Comparison of ENCODE assay signal across 18 mouse cellular contexts in the genomic region with DNA sequence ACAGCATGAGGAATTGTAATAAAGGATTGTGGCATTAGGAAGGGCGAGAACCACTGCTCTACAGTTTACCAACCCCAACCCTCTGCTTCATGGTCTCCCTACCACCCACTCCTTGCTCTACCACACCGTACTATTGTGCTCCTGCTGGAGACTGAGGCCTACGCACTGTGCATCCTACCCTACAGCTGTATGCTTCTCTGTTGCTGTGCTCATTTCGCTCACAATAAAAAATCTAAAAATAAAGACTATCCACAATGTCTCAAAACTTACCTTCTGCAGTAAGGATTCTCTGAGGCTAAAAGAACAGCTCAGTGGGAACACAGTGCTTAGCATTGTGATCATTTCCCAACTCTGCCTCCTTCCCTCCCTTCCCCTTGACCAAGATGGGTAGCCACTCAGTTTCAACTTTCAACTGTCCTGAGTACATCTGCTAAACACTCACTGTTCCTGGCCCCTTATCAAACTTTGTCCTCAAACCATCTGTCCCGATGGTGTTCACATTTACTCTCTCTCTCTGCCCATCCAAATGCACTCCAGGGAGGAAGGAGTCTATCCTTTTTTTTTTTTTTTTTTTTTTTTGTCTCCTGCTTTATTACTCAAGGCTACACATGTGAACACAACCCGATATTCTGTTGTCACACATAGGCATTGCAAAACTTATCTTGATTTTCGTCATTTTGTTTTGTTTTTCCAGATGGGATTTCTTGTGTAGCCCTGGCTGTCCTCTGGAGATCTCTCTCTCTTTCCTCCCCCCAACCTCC. TPM values are rescaled to one million over a fixed set of nuclear protein-coding genes. Genes with fewer than 3 reads are reported as not detected.
DNase-seq lines count a peak whose midpoint lies in the region; ATAC-seq lines count a peak whose summit lies in the region.
"Had no signal": no experiment of that assay in that cellular context is flagged by ENCODE, and none has a peak within 500 bp of the region (broad histone marks: within the 10 kb centered on the region; RNA-seq: fewer than 3 reads in every experiment).

No protein-coding gene starts in this region.

- 0 out of 2 replicates have a peak, but pooled peaks cover 5% of the 10 kb centered on the region for H3K36me3 ChIP-seq in liver, embryonic 12.5 days
- H3K36me3 ChIP-seq: heart, embryonic 10.5 days; midbrain, embryonic 12.5 days; neural tube, embryonic 13.5 days had no signal

- H3K4me2 ChIP-seq in liver, embryonic 12.5 days, result peak overlapping the region; percentile 26
- H3K4me2 ChIP-seq: forebrain, embryonic 13.5 days; midbrain, embryonic 12.5 days; neural tube, embryonic 13.5 days had no signal

- peaks cover 71% of the 10 kb centered on the region for H3K4me1 ChIP-seq in liver, embryonic 12.5 days

- WGBS in liver, embryonic 12.5 days (ENCODE audit: insufficient replicate concordance), result 64% methylated on average over 7 of the region's 7 CpGs

- no peak for DNase-seq in frontal cortex, postnatal 14 days (ENCODE audit: low spot score in 2 of 2)
- peak; percentile 43 for DNase-seq in right cerebral cortex, adult 18-20 months
- DNase-seq in right cerebral cortex, postnatal 14 days, result no peak
- peak; percentile 15 for DNase-seq in skeletal muscle tissue, adult 2 months (ENCODE audit: low read depth, low spot score)
- DNase-seq in cerebellum, postnatal 36 days, result no peak
- DNase-seq in urinary bladder, postnatal 10 days (ENCODE audit: low spot score), result no peak
- DNase-seq: adrenal gland, adult 2 months; cerebellum, adult 9-10 months; kidney, adult 18-20 months; thymus, postnatal 25 days had no signal

- H3K27ac ChIP-seq in liver, embryonic 12.5 days, result peak overlapping the region; percentile 88
- H3K27ac ChIP-seq: forebrain, embryonic 13.5 days; heart, embryonic 10.5 days; kidney, postnatal 0 days; midbrain, embryonic 12.5 days; neural tube, embryonic 13.5 days had no signal

- no peak overlapping the region for H3K4me3 ChIP-seq in liver, embryonic 12.5 days
- H3K4me3 ChIP-seq: erythroblast, embryonic 14.5 days; forebrain, embryonic 13.5 days; heart, embryonic 10.5 days; midbrain, embryonic 12.5 days; neural tube, embryonic 13.5 days had no signal

- ATAC-seq in frontal cortex, adult (ENCODE audit: low TSS enrichment), result peak; percentile 72
- ATAC-seq in liver, embryonic 12.5 days, result no peak
- ATAC-seq: forebrain, embryonic 13.5 days had no signal

- no peaks in the 10 kb centered on the region for H3K9me3 ChIP-seq in liver, embryonic 12.5 days (replicated peaks)
- H3K9me3 ChIP-seq: forebrain, embryonic 13.5 days; heart, embryonic 10.5 days; midbrain, embryonic 12.5 days; neural tube, embryonic 13.5 days had no signal

- peak overlapping the region; percentile 42; the same call in 1 of the 2 replicates for H3K9ac ChIP-seq in liver, embryonic 12.5 days
- H3K9ac ChIP-seq: forebrain, embryonic 13.5 days; midbrain, embryonic 12.5 days; neural tube, embryonic 13.5 days had no signal

- H3K27me3 ChIP-seq in liver, embryonic 12.5 days (replicated peaks), result no peaks in the 10 kb centered on the region
- H3K27me3 ChIP-seq: forebrain, embryonic 13.5 days; neural tube, embryonic 13.5 days had no signal

RNA-seq across cellular contexts. Expression of a gene that starts 4.5 kb away (rescaled TPM):
- 15.0 and 16.1 TPM in 2 replicates for polyA plus RNA-seq in liver, embryonic 12.5 days (2016; fragmentation: Nextera tagmentation; extraction: Ambion mirVana)

RNA-seq across cellular contexts. Expression of a gene that starts 47.7 kb away (rescaled TPM):
- 9.4 and 9.6 TPM in 2 replicates for polyA plus RNA-seq in liver, embryonic 12.5 days (2016; fragmentation: Nextera tagmentation; extraction: Ambion mirVana)

Comparison
In these comparisons a context has a peak if more than half of its experiments do, and no peak if none do; other contexts are left out.
1. DNase-seq: peak in right cerebral cortex, adult 18-20 months (single experiment) and skeletal muscle tissue, adult 2 months (single experiment); none in frontal cortex, postnatal 14 days (0 of 2), right cerebral cortex, postnatal 14 days (single experiment), cerebellum, postnatal 36 days (0 of 2) and urinary bladder, postnatal 10 days (single experiment).